Mouse (Mus musculus) C2C12 (cell line): Measurements from ENCODE around the gene Lrrc4c. TPM values are rescaled to one million over a fixed set of nuclear protein-coding genes. Genes with fewer than 3 reads are reported as not detected.

Source experiments
- H3K27me3 ChIP-seq: one replicate; pipeline ENCODE4 v1.6.1; 2011; ENCODE audit not compliant: control insufficient read depth, insufficient read depth, insufficient read length
- H3K36me3 ChIP-seq: one replicate; pipeline ENCODE4 v1.6.1; 2011; ENCODE audit not compliant: control insufficient read depth, insufficient read depth
- H3K4me3 ChIP-seq: one replicate; pipeline ENCODE4 v1.5.1; 2011; ENCODE audit warnings: mild to moderate bottlenecking, control low read depth; ENCODE audit not compliant: poor library complexity, insufficient read depth, severe bottlenecking
- H3K79me2 ChIP-seq: one replicate; pipeline ENCODE4 v1.6.1; 2011; ENCODE audit not compliant: control insufficient read depth, insufficient read depth
- H3K79me3 ChIP-seq: one replicate; pipeline ENCODE4 v1.6.1; 2011; ENCODE audit warnings: low read depth, control low read depth
- H3ac ChIP-seq: one replicate; pipeline ENCODE3; 2011; ENCODE audit warnings: low read depth; ENCODE audit not compliant: control insufficient read depth, insufficient read length
- CEBPB ChIP-seq: IDR thresholded peaks from one replicate; pipeline ENCODE4 v1.6.1; 2011; ENCODE audit warnings: low read depth, mild to moderate bottlenecking, control low read depth, moderate library complexity
- CTCF ChIP-seq: IDR thresholded peaks from one replicate; pipeline ENCODE4 v1.5.1; 2011; ENCODE audit not compliant: control insufficient read depth, insufficient read depth, insufficient read length
- FOSL1 ChIP-seq: IDR thresholded peaks from one replicate; pipeline ENCODE4 v1.8.0; 2011; ENCODE audit warnings: mild to moderate bottlenecking, low read length; ENCODE audit not compliant: poor library complexity, insufficient read depth, severe bottlenecking
- MAX ChIP-seq: IDR thresholded peaks from one replicate; pipeline ENCODE4 v1.6.1; 2011; ENCODE audit warnings: mild to moderate bottlenecking, control low read depth
- MYOD1 ChIP-seq: IDR thresholded peaks from one replicate; pipeline ENCODE4 v1.6.1; 2011; ENCODE audit warnings: low read depth; ENCODE audit not compliant: control insufficient read depth, insufficient read length
- MYOG ChIP-seq: IDR thresholded peaks from one replicate; pipeline ENCODE4 v1.6.1; 2011; ENCODE audit not compliant: control insufficient read depth, insufficient read length; ENCODE audit errors: extremely low read depth
- USF1 ChIP-seq: IDR thresholded peaks from one replicate; pipeline ENCODE4 v1.6.1; 2011; ENCODE audit warnings: low read depth, mild to moderate bottlenecking, control low read depth, moderate library complexity
- polyA plus RNA-seq: library from polyadenylated mRNA; unstranded; fragments of >200 nt; fragmentation: generic; extraction: Trizol; gene quantifications from one replicate; pipeline ENCODE4 v1.2.1, GENCODE M21; 2012; ENCODE audit warnings: missing spikeins

The Lrrc4c gene
- polyA plus RNA-seq, 1 experiment, result 1.6 TPM

GRCm38 (mm10) chr2:97574921-97575320 is 1257.0 kb downstream of the Lrrc4c start:
- TF ChIP-seq MAX (no peak), MYOD1 (no peak), CEBPB (no peak), USF1 (no peak), MYOG (no peak), FOSL1 (no peak), CTCF (no peak)
- no peaks in the 10 kb centered on the region for H3K36me3 ChIP-seq
- H3K79me2 ChIP-seq, result no peaks in the 10 kb centered on the region
- H3K79me3 ChIP-seq, result no peaks in the 10 kb centered on the region
- H3ac ChIP-seq, result no peak overlapping the region
- H3K27me3 ChIP-seq, result no peaks in the 10 kb centered on the region
- no peak overlapping the region for H3K4me3 ChIP-seq

GRCm38 (mm10) chr2:97581132-97581531 is 1263.2 kb downstream of the Lrrc4c start:
- Histone ChIP-seq H3K36me3 (no peaks in the 10 kb centered on the region), H3K79me2 (no peaks in the 10 kb centered on the region)
- TF ChIP-seq MAX, result no peak
- TF ChIP-seq USF1, result no peak
- TF ChIP-seq CEBPB, result no peak
- TF ChIP-seq MYOD1, result no peak
- TF ChIP-seq FOSL1, result no peak

DNA sequence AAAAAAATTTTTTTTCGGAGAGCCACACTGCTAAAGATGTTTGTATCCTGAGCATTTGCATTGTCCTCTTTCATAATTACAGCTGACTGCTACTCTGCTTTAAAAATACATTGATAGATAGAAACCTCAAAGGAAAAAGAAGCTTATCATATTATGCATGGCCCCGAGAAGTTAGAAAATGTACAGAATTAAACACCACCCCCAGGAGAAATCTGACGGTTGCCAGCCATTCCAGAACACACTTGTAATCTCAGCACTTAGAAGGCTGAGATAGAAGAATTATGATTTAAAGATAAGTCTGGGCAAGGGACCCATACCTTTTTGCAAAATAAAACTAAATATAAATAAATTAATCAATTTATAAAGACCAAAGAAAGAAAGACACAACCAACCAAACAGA is 1268.4 kb downstream of the Lrrc4c start:
- Histone ChIP-seq H3K36me3 (no peaks in the 10 kb centered on the region), H3K4me3 (no peak overlapping the region), H3K79me2 (no peaks in the 10 kb centered on the region), H3K27me3 (no peaks in the 10 kb centered on the region), H3K79me3 (no peaks in the 10 kb centered on the region), H3ac (no peak overlapping the region)
- no peak for TF ChIP-seq USF1
- no peak for TF ChIP-seq CEBPB
- TF ChIP-seq MAX, result no peak
- no peak for TF ChIP-seq MYOG

More at GRCm38 (mm10) chr2:97581132-97581531, 1263.2 kb downstream of the Lrrc4c start:
- Histone ChIP-seq H3K79me3 (no peaks in the 10 kb centered on the region), H3ac (no peak overlapping the region), H3K27me3 (no peaks in the 10 kb centered on the region), H3K4me3 (no peak overlapping the region)

DNA sequence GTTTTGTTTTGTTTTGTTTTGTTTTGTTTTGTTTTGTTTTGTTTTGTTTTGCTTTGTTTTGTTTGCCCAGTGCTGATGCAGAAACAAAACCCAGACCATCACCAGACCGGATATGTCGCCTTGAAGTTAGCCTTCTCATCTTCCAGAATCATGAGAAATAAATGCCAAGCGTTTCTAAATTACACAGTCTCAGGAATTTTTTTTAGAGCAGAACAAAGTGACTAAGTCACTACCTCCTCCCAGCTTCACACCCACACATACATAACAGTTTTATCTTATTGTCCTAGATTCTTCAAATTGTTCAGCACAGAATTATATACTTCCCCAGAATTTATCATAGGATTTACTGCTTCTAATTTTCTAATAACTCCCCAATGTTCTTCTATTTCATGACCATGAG is 1272.6 kb downstream of the Lrrc4c start:
- Histone ChIP-seq H3K36me3 (no peaks in the 10 kb centered on the region), H3K79me3 (no peaks in the 10 kb centered on the region), H3K27me3 (no peaks in the 10 kb centered on the region), H3K79me2 (no peaks in the 10 kb centered on the region), H3K4me3 (no peak overlapping the region), H3ac (no peak overlapping the region)
- TF ChIP-seq USF1 (no peak), CTCF (no peak), FOSL1 (no peak), MYOD1 (no peak), MYOG (no peak), CEBPB (no peak), MAX (no peak)

GRCm38 (mm10) chr2:97604182-97604581 is 1286.2 kb downstream of the Lrrc4c start:
- Histone ChIP-seq H3K36me3 (no peaks in the 10 kb centered on the region), H3ac (no peak overlapping the region), H3K79me3 (no peaks in the 10 kb centered on the region), H3K27me3 (no peaks in the 10 kb centered on the region), H3K79me2 (no peaks in the 10 kb centered on the region), H3K4me3 (no peak overlapping the region)
- TF ChIP-seq CTCF, result no peak
- TF ChIP-seq MYOG, result no peak
- no peak for TF ChIP-seq FOSL1
- TF ChIP-seq USF1, result no peak
- TF ChIP-seq MYOD1, result no peak
- no peak for TF ChIP-seq MAX
- TF ChIP-seq CEBPB, result no peak

- Histone ChIP-seq H3K27me3 (no peaks in the 10 kb centered on the region), H3K79me2 (no peaks in the 10 kb centered on the region), H3ac (no peak overlapping the region), H3K36me3 (no peaks in the 10 kb centered on the region), H3K79me3 (no peaks in the 10 kb centered on the region), H3K4me3 (no peak overlapping the region)
- no peak for TF ChIP-seq MYOG
- TF ChIP-seq CEBPB, result no peak
- TF ChIP-seq CTCF, result no peak
- no peak for TF ChIP-seq MAX
- TF ChIP-seq USF1, result no peak
- TF ChIP-seq MYOD1, result no peak
- no peak for TF ChIP-seq FOSL1
Observed at GRCm38 (mm10) chr2:97604688-97605215, 1286.8 kb downstream of the Lrrc4c start.
